20 mouse cellular contexts compared by ENCODE assay signal in genomic region chr2:150915786-150916185, GRCm38 (mm10).
"Had no signal": no experiment of that assay in that cellular context is flagged by ENCODE, and none has a peak within 500 bp of the region (broad histone marks: within the 10 kb centered on the region; RNA-seq: fewer than 3 reads in every experiment).

No protein-coding gene starts in this region.

- H3K9me3 ChIP-seq: heart, embryonic 12.5 days; hindbrain, embryonic 13.5 days; intestine, embryonic 15.5 days; limb, embryonic 10.5 days; limb, embryonic 12.5 days; liver, embryonic 13.5 days had no signal

- H3K9ac ChIP-seq: heart, embryonic 12.5 days; hindbrain, embryonic 13.5 days; intestine, embryonic 15.5 days; limb, embryonic 12.5 days; liver, embryonic 13.5 days had no signal

- H3K27me3 ChIP-seq: heart, embryonic 12.5 days; hindbrain, embryonic 13.5 days; intestine, embryonic 15.5 days; limb, embryonic 12.5 days; liver, embryonic 13.5 days had no signal

- H3K4me3 ChIP-seq: heart, embryonic 12.5 days; hindbrain, embryonic 13.5 days; intestine, embryonic 15.5 days; layer of hippocampus, adult 2 months; left cerebral cortex, adult 2 months; limb, embryonic 10.5 days; limb, embryonic 12.5 days; liver, embryonic 13.5 days had no signal

- H3K4me2 ChIP-seq: heart, embryonic 12.5 days; hindbrain, embryonic 13.5 days; intestine, embryonic 15.5 days; limb, embryonic 12.5 days; liver, embryonic 13.5 days had no signal

- DNase-seq: gastrocnemius, postnatal 14 days; gastrocnemius, postnatal 36 days; heart, adult 18-20 months; heart, postnatal 10 days; kidney, adult 18-20 months; kidney, adult 8-10 months; kidney, postnatal 10 days; kidney, postnatal 25 days; kidney, postnatal 4 days; liver; liver, embryonic 13.5 days had no signal

- H3K27ac ChIP-seq: hindbrain, embryonic 13.5 days; intestine, embryonic 15.5 days; layer of hippocampus, adult 2 months; left cerebral cortex, adult 2 months; limb, embryonic 10.5 days; limb, embryonic 12.5 days; liver, embryonic 13.5 days had no signal

- H3K4me1 ChIP-seq: heart, embryonic 12.5 days; hindbrain, embryonic 13.5 days; intestine, embryonic 15.5 days; limb, embryonic 10.5 days; limb, embryonic 12.5 days had no signal

- ATAC-seq: hindbrain, embryonic 16.5 days; intestine, embryonic 15.5 days; intestine, postnatal 0 days had no signal
